8 mouse cellular contexts compared by ENCODE assay signal in genomic region chr6:140714905-140715365, GRCm38 (mm10). TPM values are rescaled to one million over a fixed set of nuclear protein-coding genes. Genes with fewer than 3 reads are reported as not detected.
DNase-seq lines count a peak whose midpoint lies in the region; ATAC-seq and TF ChIP-seq lines count a peak whose summit lies in the region.

No protein-coding gene starts in this region.

- WGBS in liver, embryonic 12.5 days (ENCODE audit: insufficient replicate concordance), result 14% methylated on average over 10 of the region's 10 CpGs
- WGBS in heart, adult 2 months, result 14% methylated on average over 10 of the region's 10 CpGs
- WGBS in limb, embryonic 12.5 days, result 26% methylated on average over 10 of the region's 10 CpGs

- intact Hi-C loops in heart, adult 2 months (cut with DNase I), result loop anchor here (5.0 to 10.0 kb wide), 4 partner anchors 88 to 862 kb away; no protein-coding TSS in a partner anchor

- no peaks in the 10 kb centered on the region for H3K36me3 ChIP-seq in liver, embryonic 12.5 days
- no peaks in the 10 kb centered on the region for H3K36me3 ChIP-seq in heart, adult 2 months (ENCODE audit: control insufficient read depth, insufficient read depth, low read length)
- H3K36me3 ChIP-seq in limb, embryonic 12.5 days, result no peaks in the 10 kb centered on the region
- no peaks in the 10 kb centered on the region for H3K36me3 ChIP-seq in myocyte (ENCODE audit: control insufficient read depth, insufficient read depth)

- H3K4me3 ChIP-seq in liver, embryonic 12.5 days, result no peak overlapping the region
- H3K4me3 ChIP-seq in heart, adult 2 months, result no peak overlapping the region
- H3K4me3 ChIP-seq in limb, embryonic 12.5 days (replicated peaks), result no peak overlapping the region
- no peak overlapping the region for H3K4me3 ChIP-seq in myocyte

- DNase-seq in liver, result peak; percentile 67
- DNase-seq in embryo, embryonic 10 days (ENCODE audit: low spot score), result peak; percentile 90
- DNase-seq in heart, adult 2 months, result peak; percentile 64 to 70
- peak; percentile 29 to 60 for DNase-seq in kidney, adult 8-10 months
- peak; percentile 31 to 46 for DNase-seq in spleen, postnatal 36 days (ENCODE audit: low spot score in 2 of 2)

- H3K4me2 ChIP-seq in liver, embryonic 12.5 days, result no peak overlapping the region
- H3K4me2 ChIP-seq in limb, embryonic 12.5 days, result no peak overlapping the region
- peak overlapping the region; percentile 24 for H3K4me2 ChIP-seq in myocyte (ENCODE audit: low read depth)

- H3ac ChIP-seq in myocyte (ENCODE audit: control insufficient read depth, insufficient read length), result no peak overlapping the region

- no peak overlapping the region for H3K9ac ChIP-seq in liver, embryonic 12.5 days
- H3K9ac ChIP-seq in heart, adult 2 months (ENCODE audit: low read depth, low read length), result no peak overlapping the region
- no peak overlapping the region for H3K9ac ChIP-seq in limb, embryonic 12.5 days (replicated peaks)

- no peaks in the 10 kb centered on the region for H3K9me3 ChIP-seq in liver, embryonic 12.5 days (replicated peaks)
- H3K9me3 ChIP-seq in limb, embryonic 12.5 days, result peaks cover 8% of the 10 kb centered on the region

- no peak; the same call in 1 of the 2 replicates for ATAC-seq in liver, embryonic 12.5 days
- ATAC-seq in limb, embryonic 12.5 days (ENCODE audit: insufficient number of reproducible peaks, insufficient read depth, low FRiP score, low TSS enrichment, low read depth), result peak; percentile 38; the same call in 1 of the 2 replicates

- no peaks in the 10 kb centered on the region for H3K4me1 ChIP-seq in liver, embryonic 12.5 days
- H3K4me1 ChIP-seq in heart, adult 2 months (ENCODE audit: control insufficient read depth, insufficient read depth, low read length), result no peaks in the 10 kb centered on the region
- H3K4me1 ChIP-seq in limb, embryonic 12.5 days (replicated peaks), result no peaks in the 10 kb centered on the region

- H3K27me3 ChIP-seq in liver, embryonic 12.5 days (replicated peaks), result no peaks in the 10 kb centered on the region; the same call in 1 of the 2 replicates
- H3K27me3 ChIP-seq in heart, adult 2 months (ENCODE audit: control insufficient read depth, insufficient read depth, low read length), result no peaks in the 10 kb centered on the region
- H3K27me3 ChIP-seq in limb, embryonic 12.5 days, result peaks cover 10% of the 10 kb centered on the region
- no peaks in the 10 kb centered on the region for H3K27me3 ChIP-seq in myocyte (ENCODE audit: control insufficient read depth, insufficient read depth, insufficient read length)

- H3K79me2 ChIP-seq in heart, adult 2 months (replicated peaks; ENCODE audit: control insufficient read depth, insufficient read depth, low read length), result no peaks in the 10 kb centered on the region
- no peaks in the 10 kb centered on the region for H3K79me2 ChIP-seq in myocyte (ENCODE audit: control insufficient read depth, insufficient read depth)

- TF ChIP-seq CTCF in heart, adult 2 months (IDR thresholded peaks at IDR 0.05), result peak; percentile 97; the same call in 1 of the 2 replicates

- H3K27ac ChIP-seq in liver, embryonic 12.5 days, result no peak overlapping the region
- H3K27ac ChIP-seq in heart, adult 2 months, result no peak overlapping the region
- H3K27ac ChIP-seq in limb, embryonic 12.5 days, result no peak overlapping the region

- TF ChIP-seq EP300 in heart, adult 2 months (IDR thresholded peaks at IDR 0.05; ENCODE audit: insufficient read depth, low read depth, low read length), result peak; percentile 89

- TF ChIP-seq POLR2A in heart, adult 2 months (IDR thresholded peaks at IDR 0.05; ENCODE audit: insufficient read depth, low read depth, low read length), result no peak
- no peak for TF ChIP-seq POLR2A in myocyte (IDR thresholded peaks at IDR 0.05; ENCODE audit: insufficient read length, low read depth)

TF ChIP-seq in myocyte, 11 proteins besides CTCF, POLR2A, EP300 and RAD21:
- TF ChIP-seq USF1 (IDR thresholded peaks at IDR 0.05; ENCODE audit: low read depth), result no peak
TF ChIP-seq in myocyte: peak in this region for 0.

RNA-seq across cellular contexts. Expression of gene Gm11077, which starts 14.1 kb away (rescaled TPM):
- polyA plus RNA-seq in liver, embryonic 12.5 days (2016; fragmentation: Nextera tagmentation; extraction: Ambion mirVana), result not detected in 2 replicates
- not detected for total RNA-seq in heart, adult 2 months (2021)
- polyA plus RNA-seq in heart, adult 2 months (2012; rRNA removed), result not detected in 2 replicates
- not detected in 2 replicates for polyA plus RNA-seq in limb, embryonic 12.5 days (2016; fragmentation: Nextera tagmentation; extraction: Ambion mirVana)
- not detected for polyA plus RNA-seq in myocyte (2012; fragmentation: generic; extraction: Trizol)

Comparison
In these comparisons a context has a peak if more than half of its experiments do, and no peak if none do; other contexts are left out.
1. DNase-seq: peak in every context shown above with its lines; median percentile 90 in embryo, embryonic 10 days; 67 in liver; 67 in heart, adult 2 months; 44 in kidney, adult 8-10 months; 38 in spleen, postnatal 36 days.